18 mouse cellular contexts compared by ENCODE assay signal in the genomic region with DNA sequence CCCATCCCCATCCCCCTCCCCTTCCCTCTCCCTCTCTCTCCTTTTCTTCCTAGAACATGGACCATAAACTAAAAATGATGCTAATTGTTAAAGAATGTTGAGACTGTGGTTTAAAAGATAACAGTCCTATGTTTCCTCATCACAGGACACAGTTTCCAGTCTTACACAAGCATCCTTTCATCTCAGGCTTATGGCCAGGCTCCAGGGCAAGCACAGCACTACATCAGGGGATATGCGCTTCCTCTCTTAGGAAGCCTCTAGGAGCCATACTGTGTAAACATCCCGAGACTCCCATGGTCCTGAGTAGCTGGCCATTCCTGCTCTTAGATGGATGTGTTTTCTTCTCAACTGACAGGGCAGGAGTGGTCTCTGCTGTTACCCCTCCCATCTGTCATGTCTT.
DNase-seq lines count a peak whose midpoint lies in the region; ATAC-seq and TF ChIP-seq lines count a peak whose summit lies in the region.
"Had no signal": no experiment of that assay in that cellular context is flagged by ENCODE, and none has a peak within 500 bp of the region (broad histone marks: within the 10 kb centered on the region; RNA-seq: fewer than 3 reads in every experiment).

No protein-coding gene starts in this region.

- H3K9me3 ChIP-seq in heart, embryonic 11.5 days (replicated peaks; ENCODE audit: control insufficient read depth, low read length), result no peaks in the 10 kb centered on the region
- H3K9me3 ChIP-seq: embryonic facial prominence, embryonic 13.5 days; hindbrain, embryonic 12.5 days; neural tube, embryonic 15.5 days had no signal

- 18% methylated on average over 2 of the region's 2 CpGs for WGBS in heart, adult 2 months
- WGBS in heart, embryonic 11.5 days (ENCODE audit: insufficient replicate concordance), result 51% methylated on average over 2 of the region's 2 CpGs

- H3K27ac ChIP-seq in heart, adult 2 months, result no peak overlapping the region
- H3K27ac ChIP-seq in heart, embryonic 11.5 days (ENCODE audit: low read depth, low read length), result no peak overlapping the region
- H3K27ac ChIP-seq: embryonic facial prominence, embryonic 13.5 days; hindbrain, embryonic 12.5 days; liver, embryonic 14.5 days; neural tube, embryonic 15.5 days had no signal

- H3K36me3 ChIP-seq in heart, adult 2 months (ENCODE audit: control insufficient read depth, insufficient read depth, low read length), result no peaks in the 10 kb centered on the region
- H3K36me3 ChIP-seq in heart, embryonic 11.5 days (ENCODE audit: control insufficient read depth, insufficient read depth, low read length), result no peaks in the 10 kb centered on the region
- H3K36me3 ChIP-seq: embryonic facial prominence, embryonic 13.5 days; hindbrain, embryonic 12.5 days; neural tube, embryonic 15.5 days had no signal

- H3K4me1 ChIP-seq in heart, adult 2 months (ENCODE audit: control insufficient read depth, insufficient read depth, low read length), result peaks cover 2% of the 10 kb centered on the region; the same call in 1 of the 2 replicates
- H3K4me1 ChIP-seq in heart, embryonic 11.5 days (ENCODE audit: control insufficient read depth, insufficient read depth, low read length), result no peaks in the 10 kb centered on the region
- H3K4me1 ChIP-seq: hindbrain, embryonic 12.5 days; neural tube, embryonic 15.5 days had no signal

- no peaks in the 10 kb centered on the region for H3K79me2 ChIP-seq in heart, adult 2 months (replicated peaks; ENCODE audit: control insufficient read depth, insufficient read depth, low read length)

- ATAC-seq in heart, embryonic 11.5 days (replicated peaks; ENCODE audit: insufficient number of reproducible peaks, low FRiP score, low TSS enrichment), result no peak
- ATAC-seq in erythroblast, adult 5-6 weeks (replicated peaks; ENCODE audit: low FRiP score, poor library complexity, severe bottlenecking), result no peak
- ATAC-seq: forebrain, embryonic 16.5 days had no signal

- TF ChIP-seq CTCF in heart, adult 2 months (IDR thresholded peaks at IDR 0.05), result no peak

- no peak for TF ChIP-seq EP300 in heart, adult 2 months (IDR thresholded peaks at IDR 0.05; ENCODE audit: insufficient read depth, low read depth, low read length)

- no peaks in the 10 kb centered on the region for H3K27me3 ChIP-seq in heart, adult 2 months (ENCODE audit: control insufficient read depth, insufficient read depth, low read length)
- no peaks in the 10 kb centered on the region for H3K27me3 ChIP-seq in heart, embryonic 11.5 days (ENCODE audit: control insufficient read depth, insufficient read depth, low read length)
- H3K27me3 ChIP-seq: embryonic facial prominence, embryonic 13.5 days; hindbrain, embryonic 12.5 days; neural tube, embryonic 15.5 days had no signal

- DNase-seq in heart, adult 2 months, result peak; percentile 41 to 53
- peak; percentile 59 to 66 for DNase-seq in heart, adult 9 months (ENCODE audit: low spot score in 2 of 2)
- DNase-seq in heart, postnatal 36 days, result peak; percentile 26 to 39
- peak; percentile 7 for DNase-seq in lung, postnatal 25 days (ENCODE audit: low spot score)
- DNase-seq in cerebellum, postnatal 36 days, result no peak
- DNase-seq in adrenal gland, adult 2 months, result no peak
- DNase-seq: cerebellum, adult 8-10 months; kidney, adult 2 months; kidney, postnatal 10 days; layer of hippocampus, postnatal 36 days; midbrain, embryonic 14.5 days had no signal

- no peak for TF ChIP-seq POLR2A in heart, adult 2 months (IDR thresholded peaks at IDR 0.05; ENCODE audit: insufficient read depth, low read depth, low read length)

- H3K9ac ChIP-seq in heart, adult 2 months (ENCODE audit: low read depth, low read length), result no peak overlapping the region
- no peak overlapping the region for H3K9ac ChIP-seq in heart, embryonic 11.5 days (ENCODE audit: low read depth, low read length)
- H3K9ac ChIP-seq: embryonic facial prominence, embryonic 13.5 days; hindbrain, embryonic 12.5 days; liver, embryonic 14.5 days; neural tube, embryonic 15.5 days had no signal

- intact Hi-C loops in heart, adult 2 months (cut with DNase I), result no loop called here
- intact Hi-C loops in heart, postnatal 36 days (cut with DNase I), result no loop called here

- H3K4me2 ChIP-seq in heart, embryonic 11.5 days, result no peak overlapping the region
- H3K4me2 ChIP-seq: embryonic facial prominence, embryonic 13.5 days; hindbrain, embryonic 12.5 days; neural tube, embryonic 15.5 days had no signal

- no peak overlapping the region for H3K4me3 ChIP-seq in heart, adult 2 months
- no peak overlapping the region for H3K4me3 ChIP-seq in heart, embryonic 11.5 days (ENCODE audit: low read depth, low read length)
- H3K4me3 ChIP-seq: embryonic facial prominence, embryonic 13.5 days; hindbrain, embryonic 12.5 days; neural tube, embryonic 15.5 days had no signal

Comparison
In these comparisons a context has a peak if more than half of its experiments do, and no peak if none do; other contexts are left out.
1. DNase-seq: peak in heart, adult 2 months (2 of 2), heart, adult 9 months (2 of 2), heart, postnatal 36 days (2 of 2) and lung, postnatal 25 days (single experiment); none in cerebellum, postnatal 36 days (0 of 2) and adrenal gland, adult 2 months (single experiment).